Mouse (Mus musculus) lung, adult 2 months (tissue): ENCODE measurements around the gene Tas1r1. TPM values are rescaled to one million over a fixed set of nuclear protein-coding genes. Genes with fewer than 3 reads are reported as not detected.
A peak's percentile ranks its signal among the peaks of the same experiment; 100 is the strongest.

Experiments used
- DNase-seq: peaks from one replicate; pipeline ENCODE4 v3.0.0; 2022
- H3K4me1 ChIP-seq: fragments of 200-500 bp; 2 replicates; pipeline ENCODE4 v1.6.1; 2011; ENCODE audit warnings: low read length; ENCODE audit not compliant: control insufficient read depth, insufficient read depth
- H3K4me3 ChIP-seq: fragments of 200-500 bp; replicated peaks from 2 replicates; pipeline ENCODE3; 2011; ENCODE audit warnings: low read depth, mild to moderate bottlenecking, control low read depth, low read length; ENCODE audit errors: extremely low read depth
- CTCF ChIP-seq: fragments of 200-500 bp; IDR thresholded peaks from 2 replicates; pipeline ENCODE4 v1.5.1; 2011; ENCODE audit warnings: mild to moderate bottlenecking, low read length, control low read depth; ENCODE audit not compliant: insufficient read depth
- POLR2A ChIP-seq: fragments of 200-500 bp; IDR thresholded peaks from 2 replicates; pipeline ENCODE4 v1.6.1; 2011; ENCODE audit warnings: low read depth, mild to moderate bottlenecking, control low read depth, low read length, borderline replicate concordance; ENCODE audit errors: extremely low read depth
- WGBS: fragments of 180-500 bp; shearing (Covaris S2); methylation state at CpG from one replicate; pipeline ENCODE4 v1.1.7; 2018; 5-methylcytosine and 5-hydroxymethylcytosine counted together
- polyA plus RNA-seq: library from polyadenylated mRNA; depleted of rRNA; stranded (reverse); fragments of >200 nt; gene quantifications from 2 replicates; pipeline ENCODE4 v1.2.3, GENCODE M21; 2012

Gene Tas1r1
- polyA plus RNA-seq, 1 experiment = 0.08 TPM

DNA sequence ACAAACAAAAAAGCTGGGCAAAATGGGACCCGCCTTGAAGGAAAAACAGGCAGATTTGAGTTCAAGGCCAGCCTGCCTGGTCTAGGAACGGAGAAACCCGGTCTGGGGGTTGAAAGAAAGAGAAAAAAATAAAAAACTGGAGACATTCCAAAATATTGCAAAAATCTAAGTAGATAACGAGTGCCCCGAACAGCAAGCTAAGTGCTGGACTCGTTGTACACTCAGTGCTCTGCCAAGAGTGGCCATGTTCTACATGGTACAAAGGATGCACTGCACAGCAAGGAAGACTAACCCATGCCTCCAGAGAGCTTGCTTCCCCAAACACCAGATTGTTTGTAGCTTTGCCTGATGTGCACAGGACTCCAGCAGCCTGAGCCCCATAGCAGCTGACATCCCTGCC lies 45.3 kb downstream of the Tas1r1 start:
- Histone ChIP-seq H3K4me1 (peaks cover 12% of the 10 kb centered on the region), H3K4me3 (no peak overlapping the region)
- 51% methylated on average over 6 of the region's 6 CpGs for WGBS
- no peak for DNase-seq
- TF ChIP-seq POLR2A (no peak), CTCF (no peak)

- no peak overlapping the region for H3K4me3 ChIP-seq
- peaks cover 12% of the 10 kb centered on the region for H3K4me1 ChIP-seq
- DNase-seq = no peak
- WGBS = 88% methylated on average over 9 of the region's 9 CpGs
- no peak for TF ChIP-seq CTCF
These were observed 46.3 kb downstream of the Tas1r1 start for GRCm38 (mm10) chr4:151992091-151992490.

DNA sequence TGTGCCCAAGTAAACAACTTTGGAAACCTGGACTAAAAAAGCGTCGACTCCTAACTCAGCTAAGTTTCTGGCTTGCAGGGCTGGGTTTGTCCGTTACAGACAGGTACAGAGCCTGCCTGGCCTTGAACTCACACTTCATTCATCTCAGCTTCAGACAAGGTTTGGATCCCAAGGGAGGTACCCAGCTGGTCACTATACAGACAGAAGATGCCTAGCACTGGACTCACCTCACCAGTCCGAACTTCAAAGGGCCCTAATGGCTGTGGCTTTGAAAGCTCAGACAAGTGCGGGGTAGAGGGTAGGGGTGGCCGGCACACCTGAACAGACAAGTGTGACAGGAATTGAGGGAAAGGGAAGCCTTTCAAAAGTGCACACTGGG lies 49.3 kb downstream of the Tas1r1 start:
- no peak for DNase-seq
- TF ChIP-seq CTCF (no peak), POLR2A (no peak)
- 32% methylated on average over 6 of the region's 6 CpGs for WGBS
- Histone ChIP-seq H3K4me3 (peak overlapping the region; percentile 3), H3K4me1 (peaks cover 8% of the 10 kb centered on the region)

GRCm38 (mm10) chr4:151988342-151989109 lies 49.8 kb downstream of the Tas1r1 start, which contains the start of gene Thap3:
Gene Thap3, minus strand, starts transcription at chr4:151988997.
- WGBS = under 1% methylated on average over 54 of the region's 54 CpGs
- TF ChIP-seq POLR2A (peak; percentile 37; the same call in 1 of the 2 replicates), CTCF (no peak)
- DNase-seq = peak; percentile 90
- peaks cover 8% of the 10 kb centered on the region for H3K4me1 ChIP-seq
- H3K4me3 ChIP-seq = peak within 1 kb of the TSS; percentile 96

DNA sequence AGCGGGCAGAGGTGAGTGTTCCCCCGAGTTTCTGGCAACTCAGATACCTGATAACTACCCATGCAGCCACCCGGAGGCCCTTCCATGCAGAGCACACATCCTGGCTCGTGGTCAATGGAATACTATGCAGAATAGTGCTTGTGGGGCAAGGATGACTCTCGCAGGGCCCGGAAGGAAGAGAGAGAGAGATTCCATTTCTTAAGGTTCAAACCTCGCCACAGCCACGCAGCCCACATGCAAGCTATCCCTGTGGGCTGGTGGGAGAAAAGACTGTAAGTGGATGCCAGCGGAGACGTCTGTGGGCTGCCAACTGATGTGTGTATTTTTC lies 50.4 kb downstream of the Tas1r1 start:
- 19% methylated on average over 10 of the region's 10 CpGs for WGBS
- Histone ChIP-seq H3K4me1 (peaks cover 4% of the 10 kb centered on the region), H3K4me3 (peak overlapping the region; percentile 96)
- DNase-seq = no peak
- no peak for TF ChIP-seq POLR2A
- no peak for TF ChIP-seq CTCF

DNA sequence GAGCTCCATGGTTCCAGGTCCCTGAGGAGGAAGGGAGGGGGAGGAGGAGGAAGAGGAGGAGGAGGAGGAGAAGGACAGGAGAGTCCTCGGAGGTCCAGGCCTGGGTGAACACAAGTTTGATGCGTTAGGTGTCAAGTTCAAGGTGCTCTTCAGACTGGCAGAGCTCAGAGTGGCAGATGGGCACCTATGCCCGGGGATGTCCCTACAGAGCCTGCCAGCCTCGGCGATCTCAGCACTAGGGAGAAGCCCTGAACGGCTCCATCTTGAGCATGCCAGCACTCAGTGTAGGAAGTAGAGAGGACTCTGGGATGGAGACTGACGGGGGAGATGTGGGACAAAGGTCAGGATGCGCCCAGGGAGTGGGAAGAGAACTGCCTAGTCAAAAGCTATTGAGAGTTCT lies 51.7 kb downstream of the Tas1r1 start:
- H3K4me3 ChIP-seq = no peak overlapping the region
- WGBS = 58% methylated on average over 8 of the region's 8 CpGs
- H3K4me1 ChIP-seq = peaks cover 4% of the 10 kb centered on the region
- DNase-seq = no peak
- no peak for TF ChIP-seq CTCF
- TF ChIP-seq POLR2A = no peak

GRCm38 (mm10) chr4:151985886-151986285 lies 52.5 kb downstream of the Tas1r1 start:
- Histone ChIP-seq H3K4me3 (no peak overlapping the region), H3K4me1 (peaks cover 4% of the 10 kb centered on the region)
- DNase-seq = no peak
- WGBS = 45% methylated on average over 10 of the region's 10 CpGs
- TF ChIP-seq CTCF (no peak), POLR2A (no peak)

GRCm38 (mm10) chr4:151983560-151983959 lies 54.8 kb downstream of the Tas1r1 start:
- TF ChIP-seq POLR2A (no peak), CTCF (no peak)
- H3K4me1 ChIP-seq = peaks cover 4% of the 10 kb centered on the region
- 50% methylated on average over 9 of the region's 9 CpGs for WGBS
- DNase-seq = no peak
- H3K4me3 ChIP-seq = no peak overlapping the region

DNA sequence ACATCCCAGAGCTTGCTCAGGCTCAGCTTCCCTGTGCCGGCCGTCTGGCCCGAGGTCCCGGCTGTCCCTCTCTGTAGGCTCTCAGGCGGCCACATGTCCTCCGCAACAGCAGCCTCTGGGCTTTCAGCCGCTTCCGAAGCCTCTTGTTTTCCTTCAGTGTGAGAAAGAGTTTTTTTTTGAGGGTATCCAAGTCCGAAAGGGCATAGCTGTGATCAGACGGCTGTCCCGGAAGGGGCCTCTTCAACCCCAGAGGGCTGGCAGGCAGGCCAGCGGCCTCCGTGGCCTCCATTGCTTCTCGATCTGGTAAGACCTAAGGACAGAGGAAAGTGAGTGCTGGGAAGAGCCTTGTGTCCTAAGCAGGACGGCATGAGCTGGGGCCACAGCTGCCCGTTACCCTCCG lies 55.3 kb downstream of the Tas1r1 start:
- 73% methylated on average over 17 of the region's 17 CpGs for WGBS
- Histone ChIP-seq H3K4me3 (no peak overlapping the region), H3K4me1 (peaks cover 3% of the 10 kb centered on the region)
- TF ChIP-seq CTCF = no peak
- TF ChIP-seq POLR2A = no peak
- DNase-seq = no peak

DNA sequence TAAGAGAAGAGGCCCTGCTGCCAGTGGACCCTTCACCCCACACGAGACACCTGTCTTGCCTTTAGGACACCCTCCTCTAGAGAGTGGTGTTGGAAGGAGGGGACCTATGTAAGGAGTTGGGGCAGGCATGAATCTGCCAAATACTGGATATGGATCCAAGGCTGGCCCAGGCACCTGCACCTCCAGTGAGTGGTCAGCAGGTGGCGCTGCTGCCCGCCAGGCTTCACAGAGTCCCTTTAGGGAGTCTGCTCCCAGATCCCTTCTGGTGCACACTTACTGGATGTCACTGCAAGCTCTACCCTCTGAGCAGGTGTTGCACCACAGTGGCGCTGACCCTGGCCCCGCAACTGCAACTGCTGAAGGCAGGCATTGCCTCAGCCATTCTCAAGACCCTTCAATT lies 57.0 kb downstream of the Tas1r1 start:
- Histone ChIP-seq H3K4me1 (no peaks in the 10 kb centered on the region), H3K4me3 (no peak overlapping the region)
- TF ChIP-seq CTCF (peak; percentile 96), POLR2A (no peak)
- DNase-seq = peak; percentile 77
- 11% methylated on average over 5 of the region's 5 CpGs for WGBS
